Mouse (Mus musculus): ENCODE data around the gene Tbxas1.

- TF ChIP-seq CTCF (conservative IDR thresholded peaks at IDR 0.05 in 1 of 2, IDR thresholded peaks at IDR 0.05 in 1 of 2; ENCODE audit: low read depth in 2 of 2, low read length in 2 of 2), result no peak
- no peak for TF ChIP-seq MAFK (IDR thresholded peaks at IDR 0.05; ENCODE audit: insufficient replicate concordance, low read length)
- no peak for TF ChIP-seq POLR2A (IDR thresholded peaks at IDR 0.05; ENCODE audit: low read depth, low read length)
- no peak for TF ChIP-seq E2F4 (IDR thresholded peaks at IDR 0.05; ENCODE audit: insufficient replicate concordance, low read depth, low read length)
- TF ChIP-seq TCF12 (IDR thresholded peaks at IDR 0.05; ENCODE audit: low read depth, low read length), result no peak
- no peak for TF ChIP-seq TBP (conservative IDR thresholded peaks at IDR 0.05; ENCODE audit: low read depth, low read length)
- TF ChIP-seq KAT2A (IDR thresholded peaks at IDR 0.05; ENCODE audit: insufficient replicate concordance, low read length), result no peak
- TF ChIP-seq RCOR1 (conservative IDR thresholded peaks at IDR 0.05; ENCODE audit: low read depth, low read length), result no peak
- TF ChIP-seq HCFC1 (IDR thresholded peaks at IDR 0.05; ENCODE audit: low read depth, low read length), result no peak
Observed at GRCm38 (mm10) chr6:39040451-39040850, 165.2 kb downstream of the Tbxas1 start.

Data from CH12.LX (cell line).